Mouse (Mus musculus) ZHBTc4 (cell line): ENCODE measurements around the gene Dctn1.

Experiments
- DNase-seq: peaks from one replicate; pipeline ENCODE4 v3.0.0-alpha.2; 2011; ENCODE audit warnings: low read depth, low spot score

Gene Dctn1

DNA sequence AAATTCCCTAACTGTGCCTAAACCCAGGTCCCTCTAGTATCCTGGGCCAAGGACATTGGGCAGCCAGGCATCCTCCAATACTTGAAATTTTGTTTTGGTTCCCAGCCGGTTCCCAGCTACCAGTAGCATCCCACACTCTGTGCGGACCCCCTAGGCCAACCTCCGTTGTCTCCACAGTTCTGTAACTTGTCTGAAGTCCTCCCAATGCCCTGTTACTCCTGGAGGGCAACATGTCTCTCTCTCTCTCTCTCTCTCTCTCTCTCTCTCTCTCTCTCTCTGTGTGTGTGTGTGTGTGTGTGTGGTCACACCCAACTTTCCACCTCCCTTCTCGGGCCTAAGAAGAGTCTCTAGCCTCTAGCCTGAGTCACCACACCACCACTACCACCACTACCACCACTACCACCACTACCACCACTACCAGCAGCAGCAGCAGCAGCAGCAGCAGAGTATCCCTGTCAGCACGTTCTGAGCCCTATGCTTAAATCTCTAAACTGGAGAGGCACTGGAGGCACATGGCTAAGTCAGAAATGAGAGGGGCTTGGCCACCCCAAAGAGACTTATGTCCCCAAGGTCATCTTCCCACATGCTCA, 29.3 kb upstream of the Dctn1 start:
- no peak for DNase-seq

DNA sequence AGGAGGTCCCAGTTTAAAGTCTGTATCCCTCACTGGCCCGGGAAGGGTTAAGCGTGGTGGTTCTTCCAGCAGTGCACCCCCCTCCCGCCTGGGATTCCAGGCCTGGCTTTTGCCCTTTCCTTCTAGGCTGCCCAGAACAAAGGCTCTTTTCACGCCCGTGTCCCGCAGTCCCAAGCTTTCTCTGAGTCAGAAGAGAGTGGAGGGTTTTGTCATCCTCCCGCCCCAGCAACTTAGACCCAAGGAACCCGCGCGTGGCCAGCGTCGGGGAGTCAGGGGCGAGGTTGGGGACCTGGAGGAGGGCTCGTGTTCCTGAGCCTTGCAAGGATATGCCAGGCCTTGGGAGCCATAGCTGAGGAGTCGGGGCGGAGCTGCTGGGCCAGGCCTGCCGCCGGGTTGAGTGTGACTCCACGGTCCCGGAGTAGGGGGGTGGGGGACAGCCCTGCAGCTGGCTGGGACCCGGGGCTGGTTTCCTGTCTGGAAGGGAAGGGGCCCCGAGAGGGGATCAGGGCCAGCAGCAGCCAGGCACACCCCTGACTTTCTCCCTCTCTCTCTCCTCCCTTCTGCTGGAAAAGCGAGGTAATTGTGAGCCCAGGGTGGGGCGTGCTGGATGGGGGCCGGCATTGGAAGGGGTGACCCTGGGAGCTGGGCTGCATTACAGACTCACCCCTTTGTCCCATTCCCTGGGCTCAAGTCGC, 28.7 kb upstream of the Dctn1 start:
- peak; percentile 70 for DNase-seq

DNA sequence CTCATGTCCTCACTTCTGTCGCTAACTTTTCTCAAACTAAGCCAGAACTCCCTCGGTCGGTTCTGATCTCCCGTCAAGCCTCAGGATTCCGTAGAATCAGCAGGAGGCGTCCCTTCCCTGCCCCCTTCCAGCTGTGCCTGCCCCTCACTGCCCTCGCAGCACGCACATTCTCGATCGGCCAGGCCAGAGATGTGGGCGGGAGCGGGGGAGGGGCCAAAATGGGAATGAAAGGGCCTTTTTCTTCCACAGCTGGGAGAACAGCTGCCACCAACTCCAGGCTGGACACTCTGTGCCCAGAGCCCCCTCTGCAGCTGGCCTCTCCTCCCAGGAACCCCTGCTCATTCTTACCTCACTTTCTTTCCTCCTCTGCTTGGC, 28.2 kb upstream of the Dctn1 start:
- DNase-seq, result peak; percentile 71

DNA sequence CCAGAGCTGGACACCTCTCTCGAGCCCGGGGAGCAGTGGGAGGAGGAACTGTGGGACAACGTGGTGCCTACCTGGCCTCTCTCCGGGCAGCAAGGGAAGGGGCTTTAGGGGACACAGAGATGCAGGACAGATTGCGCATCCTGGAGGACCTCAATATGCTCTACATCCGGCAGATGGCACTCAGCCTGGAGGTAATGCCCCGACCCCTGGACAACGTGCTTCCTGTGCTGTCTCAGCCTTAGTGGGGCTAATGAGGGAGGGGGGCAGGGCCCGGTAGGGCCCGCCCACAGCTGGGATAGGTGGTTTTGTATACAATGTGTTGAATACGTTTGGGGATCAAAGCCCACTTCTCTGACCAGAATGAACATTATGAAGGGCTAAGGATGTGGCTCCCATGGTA, 27.7 kb upstream of the Dctn1 start:
- DNase-seq, result no peak

DNA sequence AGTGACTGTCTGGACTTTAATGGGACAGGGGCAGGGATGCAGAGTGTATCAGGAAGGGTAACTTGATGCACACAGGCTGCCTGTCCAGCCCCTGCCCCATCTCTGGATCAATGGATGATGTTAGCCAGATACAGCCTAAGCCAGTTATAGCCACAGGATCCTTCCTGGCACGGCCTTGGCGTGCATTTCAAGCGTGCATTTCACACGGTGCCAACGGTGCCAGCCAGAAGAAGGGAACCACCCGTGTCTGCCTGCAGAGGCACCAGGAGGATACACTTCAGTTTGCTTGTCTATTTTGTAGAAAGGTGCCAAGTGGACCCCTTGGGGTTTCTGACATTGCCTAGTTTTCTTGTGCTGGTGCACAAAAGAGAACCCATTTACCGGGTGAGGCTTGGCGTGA, 25.7 kb upstream of the Dctn1 start:
- no peak for DNase-seq

DNA sequence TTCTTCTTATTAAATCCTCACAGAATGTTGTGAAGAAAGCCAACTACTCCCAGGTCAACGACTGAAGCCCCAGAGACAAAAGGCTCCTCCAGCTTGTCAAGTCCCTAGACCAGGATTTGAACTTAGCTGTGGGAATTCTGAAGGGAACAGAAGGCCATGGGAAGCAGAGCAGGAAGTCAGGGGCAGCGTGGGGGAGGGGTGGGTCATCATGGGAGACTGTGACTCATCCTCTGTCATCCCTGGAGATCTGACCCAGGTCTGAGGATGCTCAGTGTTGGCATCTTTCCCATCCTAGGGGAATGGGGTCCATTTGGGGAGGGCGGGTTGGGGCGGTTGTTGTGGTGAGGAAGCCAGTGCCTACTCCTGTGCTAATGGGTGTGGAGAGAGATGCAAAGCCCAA, 24.1 kb upstream of the Dctn1 start:
- no peak for DNase-seq

DNA sequence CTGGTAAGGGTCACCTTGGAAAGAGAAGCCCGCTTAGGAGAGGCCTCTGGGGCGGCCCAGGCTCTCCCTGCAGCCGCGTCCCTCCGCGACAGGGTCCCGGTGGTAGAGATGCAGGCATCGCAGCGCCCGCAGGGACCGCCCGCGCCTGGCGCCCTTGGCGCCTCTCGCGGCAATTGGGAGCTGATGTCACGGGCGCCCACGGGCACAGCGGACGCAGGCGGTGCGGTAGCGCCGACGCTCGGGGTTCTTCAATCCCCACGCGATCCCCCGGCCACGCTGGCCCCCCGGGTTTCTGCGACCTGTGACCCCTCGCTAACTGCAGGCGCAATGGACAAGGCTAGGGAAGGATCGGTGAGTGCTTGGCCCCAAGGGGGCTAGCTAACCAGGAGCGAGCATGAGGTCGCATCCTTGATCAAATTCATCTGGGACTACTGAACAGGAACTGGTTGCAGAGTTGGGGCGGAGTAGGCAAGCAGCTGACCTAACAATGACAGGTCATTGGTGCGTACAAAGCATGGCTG, 23.4 kb upstream of the Dctn1 start:
- DNase-seq, result peak; percentile 62

DNA sequence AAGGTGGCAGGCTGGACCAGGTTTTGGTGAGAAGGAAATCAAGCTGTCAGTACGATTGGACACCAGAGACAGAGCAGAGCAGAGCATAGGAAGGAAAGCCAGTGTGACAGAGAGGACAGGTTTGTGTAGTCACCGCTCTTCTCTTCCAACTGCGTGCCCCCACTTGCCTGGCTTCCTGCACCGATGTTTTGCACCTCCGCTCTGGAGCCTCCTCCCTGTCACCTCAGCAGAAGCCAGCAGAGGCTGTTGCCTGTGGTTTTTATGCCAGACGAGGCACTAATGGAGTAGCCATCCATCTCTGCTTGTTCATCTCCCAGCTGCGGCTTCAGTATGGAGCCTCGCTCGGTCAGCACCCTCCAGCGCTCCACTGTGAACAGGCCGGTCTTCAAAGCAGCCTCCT, 22.8 kb upstream of the Dctn1 start:
- no peak for DNase-seq

DNA sequence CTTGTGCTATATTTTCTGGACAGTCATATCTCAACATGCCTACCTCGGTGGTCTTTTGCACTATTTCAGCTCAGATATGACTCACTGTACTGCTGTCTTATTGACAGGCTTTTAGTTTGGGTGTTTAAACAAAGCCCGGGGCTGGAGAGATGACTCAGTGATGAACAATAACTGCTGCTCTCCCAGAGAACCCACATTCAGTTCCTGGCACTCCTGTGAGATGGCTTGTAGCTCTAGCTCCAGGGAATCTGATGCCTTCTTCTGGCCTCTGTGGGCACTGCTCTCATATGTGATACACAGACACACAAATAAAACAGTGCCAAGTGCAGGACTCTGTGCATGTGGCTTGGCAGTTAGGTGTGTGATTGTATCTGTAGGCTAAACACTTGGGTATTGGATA, 20.5 kb upstream of the Dctn1 start:
- no peak for DNase-seq

DNA sequence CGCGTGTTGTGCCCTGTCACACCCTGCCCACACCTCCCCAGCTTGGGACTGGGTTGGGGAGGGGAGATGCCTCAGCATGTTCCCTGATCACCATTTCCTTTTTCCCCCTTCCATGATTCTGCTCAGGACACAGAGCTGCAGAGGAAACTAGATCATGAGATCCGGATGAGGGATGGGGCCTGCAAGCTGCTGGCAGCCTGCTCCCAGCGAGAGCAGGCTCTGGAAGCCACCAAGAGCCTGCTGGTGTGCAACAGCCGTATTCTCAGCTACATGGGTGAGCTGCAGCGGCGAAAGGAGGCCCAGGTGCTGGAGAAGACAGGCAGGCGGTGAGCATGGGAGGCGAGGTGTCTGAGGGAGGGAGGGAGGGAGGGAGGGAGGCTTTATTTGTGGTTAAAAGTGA, 19.9 kb upstream of the Dctn1 start:
- DNase-seq, result peak; percentile 33

DNA sequence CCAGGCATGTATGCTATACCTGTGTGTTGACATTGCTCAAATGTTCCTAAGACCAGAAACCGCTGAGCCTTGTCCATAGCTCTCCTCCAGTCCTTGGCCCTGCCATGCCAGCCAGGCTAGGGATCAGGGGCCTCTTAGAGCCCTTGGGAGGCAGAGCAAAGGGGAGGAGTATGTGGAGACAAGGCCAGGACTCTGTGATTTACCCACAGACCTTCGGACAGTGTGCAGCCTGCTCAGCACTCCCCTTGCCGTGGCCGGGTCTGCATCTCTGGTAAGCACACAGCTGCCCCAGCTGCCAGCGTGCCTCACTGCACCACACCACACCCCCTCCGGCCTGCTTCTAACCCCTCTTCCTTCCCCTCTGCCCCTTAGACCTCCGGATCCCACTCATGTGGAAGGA, 18.4 kb upstream of the Dctn1 start:
- no peak for DNase-seq

DNA sequence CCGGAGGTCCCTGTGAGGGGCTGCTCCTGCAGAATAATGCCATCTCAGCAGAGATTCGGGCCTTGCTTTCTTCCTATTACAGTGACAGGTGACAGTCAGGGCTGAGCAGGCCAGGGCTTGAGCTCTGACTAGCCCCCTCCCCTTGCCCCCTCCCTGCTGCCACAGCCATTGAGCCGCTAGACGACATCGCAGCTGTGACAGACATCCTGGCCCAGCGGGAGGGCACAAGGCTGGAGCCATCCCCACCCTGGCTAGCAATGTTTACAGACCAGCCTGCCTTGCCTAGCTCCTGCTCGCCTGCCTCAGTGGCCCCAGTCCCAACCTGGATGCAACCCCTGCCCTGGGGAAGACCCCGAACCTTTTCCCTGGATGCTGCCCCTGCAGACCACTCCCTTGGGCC, 14.0 kb upstream of the Dctn1 start:
- peak; percentile 60 for DNase-seq

DNA sequence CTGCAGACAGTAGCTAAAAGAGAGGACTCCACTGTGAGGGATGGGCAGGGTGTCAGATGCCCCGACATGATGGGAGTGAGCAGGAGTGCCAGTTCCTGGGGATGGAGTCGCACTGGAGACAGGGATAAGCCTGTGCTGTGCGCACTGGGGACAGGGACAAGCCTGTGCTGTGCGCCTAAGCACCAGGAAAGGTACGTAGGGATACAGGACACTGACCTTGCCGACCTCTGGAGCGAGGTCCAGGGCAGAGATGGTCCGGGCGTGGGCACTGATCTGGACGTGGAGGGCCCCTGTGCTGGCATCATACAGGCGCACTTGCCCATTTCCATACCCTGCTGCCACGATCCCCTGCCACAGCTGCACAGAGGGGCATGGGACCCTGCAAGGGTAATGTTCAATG, 12.7 kb upstream of the Dctn1 start:
- no peak for DNase-seq

DNA sequence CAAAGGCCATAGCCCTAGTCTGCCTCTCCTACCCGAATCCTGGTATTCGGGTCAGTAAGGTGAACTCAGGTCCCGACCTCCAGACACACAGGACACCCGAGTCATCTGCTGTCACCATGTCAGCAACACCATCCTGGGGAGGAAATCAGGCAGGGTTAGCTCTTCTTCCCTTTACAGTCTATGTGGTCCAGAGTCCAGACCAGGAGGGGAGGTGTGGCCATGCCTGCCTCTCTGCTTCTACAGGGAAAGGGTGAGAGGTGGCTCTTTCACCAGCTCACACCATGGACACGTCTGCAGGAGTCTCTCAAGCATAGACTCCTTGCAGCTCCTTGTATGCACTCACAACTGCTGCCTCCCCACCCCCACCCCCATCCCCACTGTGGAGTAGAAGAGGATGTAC, 12.2 kb upstream of the Dctn1 start:
- no peak for DNase-seq

DNA sequence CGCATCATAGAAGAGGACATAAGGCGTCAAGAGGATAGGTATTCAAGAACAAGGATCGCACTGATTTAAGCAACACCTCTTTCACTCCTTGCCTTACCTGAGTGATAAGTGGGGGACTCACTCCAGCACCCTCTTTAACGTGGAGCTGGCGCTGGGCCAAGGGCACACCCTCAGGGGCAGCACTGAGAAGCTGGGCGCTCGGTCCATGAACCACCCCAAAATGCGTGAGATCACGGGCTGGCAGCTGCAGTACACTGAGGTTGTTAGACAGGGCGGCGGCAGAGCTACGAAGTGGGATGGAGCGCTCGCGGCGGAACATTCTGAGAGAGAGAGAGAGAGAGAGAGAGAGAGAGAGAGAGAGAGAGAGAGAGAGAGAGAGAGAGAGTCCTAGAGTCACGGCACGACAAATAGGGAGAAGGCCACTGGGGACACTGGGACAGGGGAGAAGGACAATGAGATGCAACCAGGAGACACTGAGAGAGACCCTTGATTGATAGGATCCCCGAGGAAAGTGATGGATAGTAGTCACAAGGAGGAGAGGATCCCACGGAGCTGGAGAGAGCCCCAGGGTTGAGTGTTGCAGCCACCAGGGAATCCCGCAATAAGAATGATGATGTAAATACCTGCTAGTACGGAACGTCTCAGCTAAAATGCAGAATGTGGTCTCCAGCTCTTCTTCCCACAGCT, 10.0 kb upstream of the Dctn1 start:
- no peak for DNase-seq

DNA sequence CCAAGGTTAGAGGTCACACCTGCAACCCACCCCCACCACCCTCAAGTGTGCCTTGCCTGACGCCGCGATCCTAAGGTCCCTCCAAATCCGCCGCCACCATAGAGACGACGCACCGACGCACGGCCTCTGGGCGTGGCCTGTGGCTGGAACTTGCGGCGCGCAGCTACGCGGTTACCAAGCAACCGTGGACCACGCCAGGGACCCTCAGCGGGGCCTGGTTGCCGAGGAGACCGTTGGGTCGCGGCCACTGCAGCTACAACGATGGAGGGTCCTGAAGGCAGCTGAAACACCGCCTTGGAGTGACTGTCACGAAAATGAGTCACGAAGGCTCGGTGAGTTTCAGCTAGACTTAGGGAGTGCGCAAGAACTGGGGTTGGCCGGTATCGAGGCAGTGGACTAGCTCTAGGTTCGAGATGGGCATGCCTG, 9.4 kb upstream of the Dctn1 start, which contains the start of the genes Wdr54 and 1700003E16Rik:
Gene Wdr54, minus strand, starts transcription at position 139 of the 426 bp plus-strand sequence.
Gene 1700003E16Rik, plus strand, starts transcription at position 146 of the 426 bp plus-strand sequence.
- peak; percentile 89 for DNase-seq

DNA sequence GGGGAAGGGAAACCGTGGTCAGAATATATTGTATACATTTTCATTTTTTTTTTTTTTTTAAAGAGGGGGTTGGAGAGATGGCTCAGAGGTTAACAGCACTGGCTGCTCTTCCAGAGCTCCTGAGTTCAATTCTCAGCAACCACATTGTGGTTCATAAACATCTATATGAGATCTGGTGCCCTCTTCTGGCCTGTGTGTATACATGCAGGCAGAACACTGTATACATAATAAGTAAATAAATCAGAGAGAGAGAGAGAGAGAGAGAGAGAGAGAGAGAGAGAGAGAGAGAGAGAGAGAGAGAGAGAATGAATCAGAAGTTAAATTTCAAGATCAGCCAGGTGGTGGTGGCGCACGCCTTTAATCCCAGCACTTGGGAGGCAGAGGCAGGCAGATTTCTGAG, 6.3 kb upstream of the Dctn1 start:
- peak; percentile 73 for DNase-seq

DNA sequence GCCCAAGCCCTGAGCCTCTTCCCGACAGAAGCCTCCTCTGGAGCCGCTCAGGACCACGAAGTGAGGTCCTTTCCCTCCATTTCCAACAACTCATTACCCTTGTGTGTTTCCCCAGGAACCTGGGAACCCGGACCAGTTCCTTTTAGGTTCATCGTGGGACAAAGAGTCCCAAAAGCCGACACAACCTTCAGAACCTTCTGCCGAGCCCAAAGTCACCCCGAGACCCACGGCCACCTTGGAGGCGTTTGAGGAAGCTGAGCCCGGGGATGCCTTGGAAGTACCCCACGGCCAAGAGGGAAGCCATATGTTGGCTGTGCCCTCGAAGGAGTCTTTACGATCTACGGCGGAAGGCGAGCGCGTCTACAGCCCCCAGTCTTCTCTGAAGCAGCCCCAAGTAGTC, 4.3 kb upstream of the Dctn1 start:
- peak; percentile 18 for DNase-seq

DNA sequence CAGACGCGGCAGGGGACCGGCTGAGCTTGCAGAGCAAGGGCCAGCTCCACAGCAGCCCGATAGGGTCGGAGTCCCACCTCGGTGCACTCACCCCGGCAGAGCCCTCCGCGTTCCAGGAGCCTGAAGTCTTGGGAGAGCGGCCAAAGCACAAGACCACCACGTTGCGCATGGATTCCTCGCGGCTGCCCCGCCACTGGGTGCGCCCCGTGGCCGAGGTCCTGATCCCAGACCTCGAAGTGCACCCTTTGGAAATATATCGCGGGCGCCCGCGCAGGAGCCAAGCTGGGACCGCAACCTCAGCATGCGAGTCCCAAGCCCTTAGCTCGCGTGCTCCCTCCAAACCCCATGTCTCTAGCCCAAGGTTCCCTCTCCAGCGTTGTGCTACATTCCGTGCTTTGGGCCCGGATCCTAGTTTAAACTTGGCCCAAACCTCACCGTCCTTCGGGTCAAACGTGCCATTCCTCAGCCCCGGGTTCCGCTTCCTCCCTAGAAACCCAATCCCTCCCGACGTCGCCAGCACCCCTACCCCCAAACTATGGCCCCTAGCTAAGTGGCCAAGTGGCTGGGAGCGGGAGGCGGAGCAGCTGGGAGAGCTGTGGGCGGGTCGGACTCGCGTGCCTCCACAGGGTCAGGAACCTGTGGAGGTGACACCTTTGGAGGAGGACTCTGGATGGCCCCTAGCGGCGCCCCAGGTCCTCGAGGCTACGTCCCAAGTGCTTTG, 3.6 kb upstream of the Dctn1 start:
- peak; percentile 82 for DNase-seq

DNA sequence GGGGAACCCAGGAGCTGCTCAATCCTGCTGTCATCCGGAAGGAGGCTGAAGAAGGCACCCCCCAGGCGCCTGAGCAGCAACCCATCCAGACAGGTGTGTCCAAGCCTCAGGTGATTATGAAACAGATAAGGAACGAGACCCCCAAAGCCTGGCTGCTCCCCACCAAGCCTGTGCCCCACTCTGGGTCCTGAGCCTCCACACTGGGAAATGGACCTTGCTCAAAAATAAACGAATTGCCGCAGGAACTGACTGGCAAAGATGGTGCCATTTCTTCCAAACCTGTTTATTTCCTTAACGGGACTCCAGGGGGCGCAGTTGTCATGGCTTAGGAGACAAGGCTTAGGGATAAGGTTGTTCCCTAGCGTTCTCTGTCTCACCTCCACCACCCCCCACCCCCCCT, 3.0 kb upstream of the Dctn1 start:
- DNase-seq, result peak; percentile 89

DNA sequence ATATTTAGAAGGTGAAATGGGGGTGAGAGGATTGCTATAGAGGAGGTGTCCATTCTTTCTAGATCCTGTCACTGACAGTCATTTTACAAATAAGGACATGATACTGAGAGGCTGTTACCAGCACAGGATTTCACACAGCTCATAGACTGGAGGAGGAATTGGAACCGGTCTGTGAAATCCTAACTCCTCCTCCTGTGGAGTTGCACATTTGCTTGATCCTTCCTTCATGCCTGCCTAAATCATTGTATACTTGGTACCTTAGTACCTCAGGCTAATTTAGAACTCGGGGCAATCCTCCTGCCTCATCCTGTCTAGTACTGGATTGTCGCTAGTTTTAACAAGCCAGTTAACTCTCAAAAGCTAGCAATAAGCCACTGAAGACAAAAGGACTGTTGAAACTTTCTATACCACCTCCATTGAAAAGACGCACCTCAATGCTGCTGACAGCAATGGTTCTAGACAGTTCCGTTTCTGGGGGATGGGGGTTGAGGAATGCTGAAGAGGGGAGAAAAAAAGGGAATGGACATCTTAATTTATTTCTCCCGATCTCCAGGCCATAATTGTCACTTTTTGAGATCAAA, 604 bp upstream of the Dctn1 start:
- no peak for DNase-seq

DNA sequence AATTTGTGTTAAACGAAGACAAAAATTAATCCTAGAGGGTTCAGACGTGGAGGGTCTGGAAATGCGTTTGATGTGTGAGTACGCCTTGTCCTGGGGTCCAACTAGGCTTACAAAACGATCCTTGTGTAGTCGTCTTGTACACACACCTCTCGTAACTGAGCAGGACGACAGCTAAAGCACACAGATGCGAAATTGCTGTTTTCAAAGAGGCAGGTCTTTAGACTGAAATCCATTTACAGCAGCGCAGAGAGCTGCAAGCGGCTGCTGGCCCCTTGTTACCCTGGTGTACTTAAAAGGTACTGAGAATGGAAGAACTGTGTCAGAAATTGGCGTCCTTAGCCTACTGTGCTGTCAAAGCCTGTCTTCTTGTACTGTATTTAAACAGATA, 517 bp downstream of the Dctn1 start:
- peak; percentile 46 for DNase-seq
